14 mouse cellular contexts compared by ENCODE assay signal in genomic region chr2:128288138-128288551, GRCm38 (mm10).
DNase-seq lines count a peak whose midpoint lies in the region; ATAC-seq and TF ChIP-seq lines count a peak whose summit lies in the region.
"Had no signal": no experiment of that assay in that cellular context is flagged by ENCODE, and none has a peak within 500 bp of the region (broad histone marks: within the 10 kb centered on the region; RNA-seq: fewer than 3 reads in every experiment).

No protein-coding gene starts in this region.

- peak; percentile 18 for DNase-seq in adrenal gland, postnatal 10 days
- DNase-seq in adrenal gland, postnatal 36 days: no peak
- peak; percentile 45 for DNase-seq in 416B (ENCODE audit: low read depth)
- peak; percentile 43 for DNase-seq in mesoderm, embryonic 11.5 days (ENCODE audit: low read depth, low spot score)
- DNase-seq in cerebellum, adult 18-20 months: no peak
- no peak for DNase-seq in thymus, adult 2 months
- DNase-seq in limb, embryonic 10.5 days (ENCODE audit: low spot score): no peak
- DNase-seq: cerebellum, postnatal 14 days; gastrocnemius, postnatal 25 days; heart, postnatal 4 days; layer of hippocampus, postnatal 36 days; right cerebral cortex, postnatal 14 days had no signal

- H3K27me3 ChIP-seq in forebrain, embryonic 16.5 days (replicated peaks; ENCODE audit: control insufficient read depth, insufficient read depth, low read length): no peaks in the 10 kb centered on the region
- H3K27me3 ChIP-seq in thymus, adult 2 months (ENCODE audit: control insufficient read depth, insufficient read depth, low read length): no peaks in the 10 kb centered on the region
- no peaks in the 10 kb centered on the region for H3K27me3 ChIP-seq in limb, embryonic 10.5 days (ENCODE audit: low read depth, poor library complexity, severe bottlenecking)

- peaks cover 7% of the 10 kb centered on the region for H3K9me3 ChIP-seq in forebrain, embryonic 16.5 days (ENCODE audit: control insufficient read depth, low read length)
- no peaks in the 10 kb centered on the region for H3K9me3 ChIP-seq in limb, embryonic 10.5 days (replicated peaks)

- H3K4me3 ChIP-seq in forebrain, embryonic 16.5 days (replicated peaks; ENCODE audit: low read length): no peak overlapping the region
- H3K4me3 ChIP-seq in thymus, adult 2 months (ENCODE audit: control insufficient read depth, insufficient read depth, low read length): no peak overlapping the region
- no peak overlapping the region for H3K4me3 ChIP-seq in limb, embryonic 10.5 days

- H3K9ac ChIP-seq in forebrain, embryonic 16.5 days (replicated peaks; ENCODE audit: low read depth, low read length): no peak overlapping the region
- H3K9ac ChIP-seq: liver, embryonic 14.5 days had no signal

- H3K27ac ChIP-seq in forebrain, embryonic 16.5 days (ENCODE audit: low read length): peak overlapping the region; percentile 42; the same call in 1 of the 2 replicates
- H3K27ac ChIP-seq in thymus, adult 2 months (ENCODE audit: control insufficient read depth, insufficient read depth, low read length): no peak overlapping the region
- H3K27ac ChIP-seq in limb, embryonic 10.5 days: no peak overlapping the region; the same call in 1 of the 2 replicates
- H3K27ac ChIP-seq: liver, embryonic 14.5 days had no signal

- 0 out of 2 replicates have a peak overlapping the region, but pooled peaks have one; percentile 8 for H3K4me2 ChIP-seq in forebrain, embryonic 16.5 days (ENCODE audit: low read length)

- no peak for TF ChIP-seq CTCF in thymus, adult 2 months (IDR thresholded peaks at IDR 0.05; ENCODE audit: borderline replicate concordance, control insufficient read depth, extremely low read depth, insufficient read depth, low read length, poor library complexity)

- 5% methylated on average over 12 of the region's 12 CpGs for WGBS in forebrain, embryonic 16.5 days
- WGBS in thymus, adult 2 months: 94% methylated on average over 12 of the region's 12 CpGs
- 51% methylated on average over 12 of the region's 12 CpGs for WGBS in limb, embryonic 10.5 days

- ATAC-seq in forebrain, embryonic 16.5 days: peak; percentile 75

- TF ChIP-seq POLR2A in thymus, adult 2 months (IDR thresholded peaks at IDR 0.05; ENCODE audit: control insufficient read depth, extremely low read depth, insufficient read depth, low read length, poor library complexity): no peak

- no peaks in the 10 kb centered on the region for H3K36me3 ChIP-seq in forebrain, embryonic 16.5 days (ENCODE audit: control insufficient read depth, insufficient read depth)
- H3K36me3 ChIP-seq in thymus, adult 2 months (ENCODE audit: control insufficient read depth, insufficient read depth, low read length): no peaks in the 10 kb centered on the region
- H3K36me3 ChIP-seq in limb, embryonic 10.5 days: no peaks in the 10 kb centered on the region

- H3K4me1 ChIP-seq in forebrain, embryonic 16.5 days (replicated peaks; ENCODE audit: control insufficient read depth, insufficient read depth, low read length): peaks cover 26% of the 10 kb centered on the region
- no peaks in the 10 kb centered on the region for H3K4me1 ChIP-seq in thymus, adult 2 months (replicated peaks; ENCODE audit: control insufficient read depth, insufficient read depth, low read length)
- H3K4me1 ChIP-seq in limb, embryonic 10.5 days: peaks cover 40% of the 10 kb centered on the region

Comparison
In these comparisons a context has a peak if more than half of its experiments do, and no peak if none do; other contexts are left out.
1. DNase-seq: peak in adrenal gland, postnatal 10 days (single experiment), 416B (single experiment) and mesoderm, embryonic 11.5 days (single experiment); none in adrenal gland, postnatal 36 days (0 of 2), cerebellum, adult 18-20 months (0 of 2), thymus, adult 2 months (single experiment) and limb, embryonic 10.5 days (single experiment).